Mouse (Mus musculus) midbrain, embryonic 12.5 days (tissue): ENCODE data around the gene Calhm5. TPM values are rescaled to one million over a fixed set of nuclear protein-coding genes. Genes with fewer than 3 reads are reported as not detected.
A peak's percentile ranks its signal among the peaks of the same experiment; 100 is the strongest.

Experiments
- ATAC-seq: fragments of 200-750 bp; cut with Nextera tagmentation; 2 replicates; pipeline ENCODE4 v1.8.0; 2017; ENCODE audit warnings: low read depth, moderate TSS enrichment, moderate library complexity; ENCODE audit not compliant: low FRiP score
- H3K27ac ChIP-seq: fragments of 300-500 bp; sonication (generic); replicated peaks from 2 replicates; pipeline ENCODE4 v1.5.1; 2016; ENCODE audit warnings: mild to moderate bottlenecking
- H3K27me3 ChIP-seq: fragments of 300-500 bp; sonication (generic); 2 replicates; pipeline ENCODE4 v1.6.1; 2016; ENCODE audit warnings: mild to moderate bottlenecking
- H3K36me3 ChIP-seq: fragments of 300-500 bp; sonication (generic); 2 replicates; pipeline ENCODE4 v1.6.1; 2016
- H3K4me1 ChIP-seq: fragments of 300-500 bp; sonication (generic); 2 replicates; pipeline ENCODE4 v1.6.1; 2016
- H3K4me2 ChIP-seq: fragments of 300-500 bp; sonication (generic); replicated peaks from 2 replicates; pipeline ENCODE4 v1.6.1; 2016; ENCODE audit warnings: mild to moderate bottlenecking, moderate library complexity
- H3K4me3 ChIP-seq: fragments of 300-500 bp; sonication (generic); 2 replicates; pipeline ENCODE4 v1.5.1; 2016; ENCODE audit warnings: mild to moderate bottlenecking
- H3K9ac ChIP-seq: fragments of 300-500 bp; sonication (generic); replicated peaks from 2 replicates; pipeline ENCODE4 v1.6.1; 2016; ENCODE audit warnings: mild to moderate bottlenecking, moderate library complexity
- H3K9me3 ChIP-seq: fragments of 300-500 bp; sonication (generic); 2 replicates; pipeline ENCODE4 v1.6.1; 2016; ENCODE audit warnings: mild to moderate bottlenecking
- WGBS: fragments of 180-500 bp; shearing (Covaris S2); methylation state at CpG from one replicate; pipeline ENCODE4 v1.1.7; 2016; 5-methylcytosine and 5-hydroxymethylcytosine counted together
- polyA plus RNA-seq: library from polyadenylated mRNA; unstranded; fragments of >200 nt; fragmentation: Nextera tagmentation; extraction: Ambion mirVana; gene quantifications from 2 replicates; pipeline ENCODE4 v1.2.1, GENCODE M21; 2016

The Calhm5 gene
- polyA plus RNA-seq, 1 experiment from 2014 or later: 0.37 TPM

GRCm38 (mm10) chr10:34111964-34112738, 15.8 kb upstream of the Calhm5 start:
- no peak for ATAC-seq
- no peak overlapping the region for H3K27ac ChIP-seq
- no peak overlapping the region for H3K9ac ChIP-seq
- no peaks in the 10 kb centered on the region for H3K9me3 ChIP-seq
- 80% methylated on average over 4 of the region's 4 CpGs for whole genome bisulfite sequencing
- H3K4me3 ChIP-seq: no peak overlapping the region
- no peak overlapping the region for H3K4me2 ChIP-seq
- H3K27me3 ChIP-seq: no peaks in the 10 kb centered on the region
- H3K4me1 ChIP-seq: no peaks in the 10 kb centered on the region
- no peaks in the 10 kb centered on the region for H3K36me3 ChIP-seq

- H3K9me3 ChIP-seq: no peaks in the 10 kb centered on the region
Measured at GRCm38 (mm10) chr10:34110863-34111465, 14.6 kb upstream of the Calhm5 start.

GRCm38 (mm10) chr10:34095964-34096363, 355 bp downstream of the Calhm5 start:
- no peak for ATAC-seq
- Histone ChIP-seq H3K9ac (0 out of 2 replicates have a peak overlapping the region, but pooled peaks have one; percentile 24), H3K4me3 (peak overlapping the region; percentile 10; the same call in 1 of the 2 replicates), H3K4me1 (0 out of 2 replicates have a peak, but pooled peaks cover 2% of the 10 kb centered on the region), H3K4me2 (peak overlapping the region; percentile 35), H3K9me3 (no peaks in the 10 kb centered on the region), H3K27me3 (no peaks in the 10 kb centered on the region), H3K36me3 (no peaks in the 10 kb centered on the region), H3K27ac (no peak overlapping the region)
- 66% methylated on average over 12 of the region's 12 CpGs for WGBS

More at GRCm38 (mm10) chr10:34110863-34111465, 14.6 kb upstream of the Calhm5 start:
- Histone ChIP-seq H3K27me3 (no peaks in the 10 kb centered on the region), H3K27ac (no peak overlapping the region), H3K9ac (no peak overlapping the region), H3K36me3 (no peaks in the 10 kb centered on the region), H3K4me3 (no peak overlapping the region), H3K4me1 (no peaks in the 10 kb centered on the region), H3K4me2 (no peak overlapping the region)
- no peak for ATAC-seq
- WGBS: 78% methylated on average over 13 of the region's 13 CpGs

- no peak overlapping the region for H3K4me2 ChIP-seq
- H3K27me3 ChIP-seq: no peaks in the 10 kb centered on the region
- WGBS: 73% methylated on average over 2 of the region's 2 CpGs
- H3K4me3 ChIP-seq: no peak overlapping the region
- H3K4me1 ChIP-seq: 0 out of 2 replicates have a peak, but pooled peaks cover 2% of the 10 kb centered on the region
- no peaks in the 10 kb centered on the region for H3K36me3 ChIP-seq
- H3K27ac ChIP-seq: no peak overlapping the region
- H3K9ac ChIP-seq: no peak overlapping the region
- no peaks in the 10 kb centered on the region for H3K9me3 ChIP-seq
- ATAC-seq: no peak
Measured at GRCm38 (mm10) chr10:34095147-34095546, 1.2 kb downstream of the Calhm5 start.

GRCm38 (mm10) chr10:34091888-34092287, 4.4 kb downstream of the Calhm5 start:
- Histone ChIP-seq H3K27me3 (no peaks in the 10 kb centered on the region), H3K9me3 (no peaks in the 10 kb centered on the region), H3K36me3 (no peaks in the 10 kb centered on the region), H3K4me3 (no peak overlapping the region), H3K27ac (no peak overlapping the region), H3K9ac (no peak overlapping the region), H3K4me2 (no peak overlapping the region), H3K4me1 (0 out of 2 replicates have a peak, but pooled peaks cover 2% of the 10 kb centered on the region)
- ATAC-seq: no peak
- WGBS: 74% methylated on average over 5 of the region's 5 CpGs

- no peaks in the 10 kb centered on the region for H3K27me3 ChIP-seq
- H3K9ac ChIP-seq: no peak overlapping the region
- H3K4me1 ChIP-seq: no peaks in the 10 kb centered on the region
- H3K36me3 ChIP-seq: no peaks in the 10 kb centered on the region
- no peak overlapping the region for H3K4me2 ChIP-seq
- no peak overlapping the region for H3K4me3 ChIP-seq
- H3K9me3 ChIP-seq: no peaks in the 10 kb centered on the region
- ATAC-seq: no peak
- H3K27ac ChIP-seq: no peak overlapping the region
- WGBS: 86% methylated on average over 1 of the region's 1 CpGs
Measured at GRCm38 (mm10) chr10:34090481-34090880, 5.8 kb downstream of the Calhm5 start.

GRCm38 (mm10) chr10:34089517-34089916, 6.8 kb downstream of the Calhm5 start:
- Histone ChIP-seq H3K27ac (no peak overlapping the region), H3K27me3 (no peaks in the 10 kb centered on the region), H3K4me3 (no peak overlapping the region), H3K4me2 (no peak overlapping the region), H3K36me3 (no peaks in the 10 kb centered on the region), H3K9me3 (no peaks in the 10 kb centered on the region), H3K9ac (no peak overlapping the region), H3K4me1 (no peaks in the 10 kb centered on the region)
- no peak for ATAC-seq
- WGBS: 86% methylated on average over 3 of the region's 3 CpGs

GRCm38 (mm10) chr10:34088515-34088914, 7.8 kb downstream of the Calhm5 start:
- no peak for ATAC-seq
- WGBS: 82% methylated on average over 2 of the region's 2 CpGs
- Histone ChIP-seq H3K4me2 (no peak overlapping the region), H3K27me3 (no peaks in the 10 kb centered on the region), H3K9me3 (no peaks in the 10 kb centered on the region), H3K27ac (no peak overlapping the region), H3K4me3 (no peak overlapping the region), H3K9ac (no peak overlapping the region), H3K4me1 (no peaks in the 10 kb centered on the region), H3K36me3 (no peaks in the 10 kb centered on the region)

- H3K36me3 ChIP-seq: no peaks in the 10 kb centered on the region
- H3K9me3 ChIP-seq: no peaks in the 10 kb centered on the region
- H3K4me2 ChIP-seq: no peak overlapping the region
- no peaks in the 10 kb centered on the region for H3K27me3 ChIP-seq
- no peaks in the 10 kb centered on the region for H3K4me1 ChIP-seq
- no peak for ATAC-seq
- H3K9ac ChIP-seq: no peak overlapping the region
- 100% methylated on average over 1 of the region's 1 CpGs for WGBS
- H3K4me3 ChIP-seq: no peak overlapping the region
- no peak overlapping the region for H3K27ac ChIP-seq
Measured at GRCm38 (mm10) chr10:34086514-34086913, 9.8 kb downstream of the Calhm5 start.

- 85% methylated on average over 5 of the region's 5 CpGs for WGBS
- Histone ChIP-seq H3K9ac (no peak overlapping the region), H3K27ac (no peak overlapping the region)
Measured at GRCm38 (mm10) chr10:34074522-34075200, 21.7 kb downstream of the Calhm5 start.

GRCm38 (mm10) chr10:34071650-34072049, 24.7 kb downstream of the Calhm5 start:
- no peaks in the 10 kb centered on the region for H3K36me3 ChIP-seq
- peaks cover 4% of the 10 kb centered on the region; the same call in 1 of the 2 replicates for H3K4me1 ChIP-seq
- H3K4me3 ChIP-seq: no peak overlapping the region
- H3K27me3 ChIP-seq: no peaks in the 10 kb centered on the region
- WGBS: 74% methylated on average over 2 of the region's 2 CpGs
- H3K4me2 ChIP-seq: no peak overlapping the region
- no peak for ATAC-seq
- H3K9ac ChIP-seq: no peak overlapping the region
- no peaks in the 10 kb centered on the region for H3K9me3 ChIP-seq
- H3K27ac ChIP-seq: no peak overlapping the region

More at GRCm38 (mm10) chr10:34074522-34075200, 21.7 kb downstream of the Calhm5 start:
- Histone ChIP-seq H3K9me3 (no peaks in the 10 kb centered on the region), H3K36me3 (no peaks in the 10 kb centered on the region), H3K4me1 (peaks cover 4% of the 10 kb centered on the region; the same call in 1 of the 2 replicates), H3K4me3 (no peak overlapping the region), H3K4me2 (no peak overlapping the region), H3K27me3 (no peaks in the 10 kb centered on the region)
- no peak for ATAC-seq

- Histone ChIP-seq H3K27me3 (no peaks in the 10 kb centered on the region), H3K9me3 (no peaks in the 10 kb centered on the region), H3K27ac (no peak overlapping the region), H3K4me2 (no peak overlapping the region), H3K9ac (no peak overlapping the region), H3K36me3 (no peaks in the 10 kb centered on the region), H3K4me3 (no peak overlapping the region), H3K4me1 (peaks cover 4% of the 10 kb centered on the region; the same call in 1 of the 2 replicates)
- ATAC-seq: no peak
- 71% methylated on average over 5 of the region's 5 CpGs for WGBS
Measured at GRCm38 (mm10) chr10:34070999-34071492, 25.3 kb downstream of the Calhm5 start.
